7 mouse cellular contexts compared by ENCODE assay signal in genomic region chrX:102003632-102004315, GRCm38 (mm10).
DNase-seq lines count a peak whose midpoint lies in the region; ATAC-seq and TF ChIP-seq lines count a peak whose summit lies in the region.

No protein-coding gene starts in this region.

- 11% methylated on average over 14 of the region's 20 CpGs for WGBS in lung, postnatal 0 days
- 19% methylated on average over 20 of the region's 20 CpGs for WGBS in embryonic facial prominence, embryonic 12.5 days
- 26% methylated on average over 20 of the region's 20 CpGs for WGBS in intestine, postnatal 0 days
- 16% methylated on average over 20 of the region's 20 CpGs for WGBS in midbrain, embryonic 10.5 days

- no peak overlapping the region for H3K9ac ChIP-seq in lung, postnatal 0 days (replicated peaks; ENCODE audit: low read depth)
- no peak overlapping the region for H3K9ac ChIP-seq in embryonic facial prominence, embryonic 12.5 days
- H3K9ac ChIP-seq in intestine, postnatal 0 days (ENCODE audit: low read depth, low read length), result no peak overlapping the region

- H3K4me3 ChIP-seq in lung, postnatal 0 days (ENCODE audit: low read depth, low read length), result no peak overlapping the region
- peak overlapping the region; percentile 27 for H3K4me3 ChIP-seq in embryonic facial prominence, embryonic 12.5 days
- H3K4me3 ChIP-seq in intestine, postnatal 0 days (ENCODE audit: low read depth, low read length), result peak overlapping the region; percentile 17; the same call in 1 of the 2 replicates
- peak overlapping the region; percentile 50 for H3K4me3 ChIP-seq in midbrain, embryonic 10.5 days

- DNase-seq in lung, postnatal 0 days (ENCODE audit: low spot score), result no peak
- DNase-seq in lung, postnatal 14 days, result no peak
- peak; percentile 44 for DNase-seq in midbrain, embryonic 10.5 days (ENCODE audit: low spot score)
- no peak for DNase-seq in thymus, postnatal 4 days
- no peak for DNase-seq in ovary, adult 18-20 months (ENCODE audit: low spot score)

- H3K27ac ChIP-seq in lung, postnatal 0 days (ENCODE audit: low read length), result no peak overlapping the region
- no peak overlapping the region for H3K27ac ChIP-seq in embryonic facial prominence, embryonic 12.5 days
- no peak overlapping the region for H3K27ac ChIP-seq in intestine, postnatal 0 days (ENCODE audit: low read depth, low read length)
- peak overlapping the region; percentile 67 for H3K27ac ChIP-seq in midbrain, embryonic 10.5 days (replicated peaks)

- no peak for TF ChIP-seq EP300 in lung, postnatal 0 days (IDR thresholded peaks at IDR 0.05)

- no peaks in the 10 kb centered on the region for H3K36me3 ChIP-seq in lung, postnatal 0 days (ENCODE audit: insufficient read depth, low read length)
- no peaks in the 10 kb centered on the region for H3K36me3 ChIP-seq in embryonic facial prominence, embryonic 12.5 days
- H3K36me3 ChIP-seq in intestine, postnatal 0 days (ENCODE audit: control insufficient read depth, insufficient read depth), result no peaks in the 10 kb centered on the region
- no peaks in the 10 kb centered on the region for H3K36me3 ChIP-seq in midbrain, embryonic 10.5 days

- no peaks in the 10 kb centered on the region; the same call in 1 of the 2 replicates for H3K4me1 ChIP-seq in lung, postnatal 0 days (ENCODE audit: insufficient read depth, low read depth, low read length)
- peaks cover 21% of the 10 kb centered on the region; the same call in 1 of the 2 replicates for H3K4me1 ChIP-seq in embryonic facial prominence, embryonic 12.5 days
- H3K4me1 ChIP-seq in intestine, postnatal 0 days (replicated peaks; ENCODE audit: control insufficient read depth, insufficient read depth, low read length), result no peaks in the 10 kb centered on the region
- H3K4me1 ChIP-seq in midbrain, embryonic 10.5 days, result peaks cover 33% of the 10 kb centered on the region

- 0 out of 2 replicates have a peak, but pooled peaks have one; percentile 19 for ATAC-seq in lung, postnatal 0 days
- ATAC-seq in embryonic facial prominence, embryonic 12.5 days (ENCODE audit: insufficient number of reproducible peaks, insufficient read depth, low FRiP score, low TSS enrichment), result peak; percentile 73
- no peak for ATAC-seq in intestine, postnatal 0 days

- peak overlapping the region; percentile 30 for H3K4me2 ChIP-seq in lung, postnatal 0 days (replicated peaks; ENCODE audit: low read depth, low read length)
- H3K4me2 ChIP-seq in embryonic facial prominence, embryonic 12.5 days (replicated peaks), result peak overlapping the region; percentile 51
- H3K4me2 ChIP-seq in intestine, postnatal 0 days (replicated peaks; ENCODE audit: low read depth), result peak overlapping the region; percentile 49

- TF ChIP-seq CTCF in lung, postnatal 0 days (IDR thresholded peaks at IDR 0.05), result peak; percentile 34
- peak; percentile 37 for TF ChIP-seq CTCF in intestine, postnatal 0 days (IDR thresholded peaks at IDR 0.05; ENCODE audit: low read depth)

- H3K9me3 ChIP-seq in lung, postnatal 0 days (ENCODE audit: low read length), result no peaks in the 10 kb centered on the region
- H3K9me3 ChIP-seq in embryonic facial prominence, embryonic 12.5 days, result no peaks in the 10 kb centered on the region
- no peaks in the 10 kb centered on the region for H3K9me3 ChIP-seq in intestine, postnatal 0 days (ENCODE audit: control insufficient read depth)
- H3K9me3 ChIP-seq in midbrain, embryonic 10.5 days (replicated peaks), result no peaks in the 10 kb centered on the region

- no peaks in the 10 kb centered on the region for H3K27me3 ChIP-seq in lung, postnatal 0 days (replicated peaks; ENCODE audit: insufficient read depth, low read length)
- H3K27me3 ChIP-seq in embryonic facial prominence, embryonic 12.5 days, result peaks cover 46% of the 10 kb centered on the region
- H3K27me3 ChIP-seq in intestine, postnatal 0 days (replicated peaks; ENCODE audit: control insufficient read depth, insufficient read depth, low read length), result 0 out of 2 replicates have a peak, but pooled peaks cover 4% of the 10 kb centered on the region
- H3K27me3 ChIP-seq in midbrain, embryonic 10.5 days (ENCODE audit: low read depth, poor library complexity, severe bottlenecking), result peaks cover 100% of the 10 kb centered on the region
